Comparison of ENCODE assay signal across 8 mouse cellular contexts in the genomic region with DNA sequence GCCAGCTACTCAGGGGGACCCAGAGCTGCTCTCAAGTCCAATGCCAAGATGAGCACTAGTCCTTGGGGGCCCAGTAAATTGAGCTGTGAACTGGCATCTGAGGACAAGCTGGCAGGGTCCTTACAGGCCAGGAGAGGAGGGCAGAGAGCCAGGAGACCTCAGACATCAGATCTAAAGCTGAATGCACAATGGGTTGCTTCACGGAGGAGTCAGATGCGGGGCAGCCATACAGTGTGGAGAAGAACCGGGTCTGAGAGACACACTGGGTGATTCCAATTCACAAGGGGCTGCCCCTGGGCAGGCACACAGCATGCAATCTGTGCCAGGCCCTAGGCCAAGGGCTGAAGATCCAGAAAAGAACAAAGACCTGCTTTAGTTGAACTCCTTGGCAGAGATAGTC. TPM values are rescaled to one million over a fixed set of nuclear protein-coding genes. Genes with fewer than 3 reads are reported as not detected.
DNase-seq lines count a peak whose midpoint lies in the region; ATAC-seq and TF ChIP-seq lines count a peak whose summit lies in the region.

No protein-coding gene starts in this region.

- ATAC-seq in heart, embryonic 13.5 days (ENCODE audit: extremely low read depth, insufficient number of reproducible peaks, low FRiP score, low TSS enrichment) = no peak
- ATAC-seq in midbrain, embryonic 13.5 days = no peak
- ATAC-seq in embryonic facial prominence, embryonic 15.5 days (ENCODE audit: insufficient number of reproducible peaks, low FRiP score, low TSS enrichment, low read depth) = no peak

- peaks cover 70% of the 10 kb centered on the region for H3K4me1 ChIP-seq in heart, embryonic 13.5 days
- H3K4me1 ChIP-seq in midbrain, embryonic 13.5 days (replicated peaks) = peaks cover 11% of the 10 kb centered on the region; the same call in 1 of the 2 replicates
- H3K4me1 ChIP-seq in midbrain, embryonic 10.5 days = peaks cover 14% of the 10 kb centered on the region
- peaks cover 45% of the 10 kb centered on the region for H3K4me1 ChIP-seq in embryonic facial prominence, embryonic 15.5 days
- peaks cover 26% of the 10 kb centered on the region for H3K4me1 ChIP-seq in olfactory bulb, adult 2 months (ENCODE audit: control insufficient read depth, insufficient read depth, low read length)

- TF ChIP-seq CTCF in olfactory bulb, adult 2 months (IDR thresholded peaks at IDR 0.05; ENCODE audit: insufficient read depth, low read depth, low read length) = no peak

- H3K9ac ChIP-seq in heart, embryonic 13.5 days = peak overlapping the region; percentile 65
- no peak overlapping the region for H3K9ac ChIP-seq in midbrain, embryonic 13.5 days (replicated peaks)
- H3K9ac ChIP-seq in embryonic facial prominence, embryonic 15.5 days = no peak overlapping the region

- no peaks in the 10 kb centered on the region for H3K9me3 ChIP-seq in heart, embryonic 13.5 days
- H3K9me3 ChIP-seq in midbrain, embryonic 13.5 days = no peaks in the 10 kb centered on the region
- H3K9me3 ChIP-seq in midbrain, embryonic 10.5 days (replicated peaks) = no peaks in the 10 kb centered on the region
- no peaks in the 10 kb centered on the region for H3K9me3 ChIP-seq in embryonic facial prominence, embryonic 15.5 days (replicated peaks)

- 48% methylated on average over 3 of the region's 3 CpGs for WGBS in heart, embryonic 13.5 days
- WGBS in midbrain, embryonic 13.5 days = 68% methylated on average over 3 of the region's 3 CpGs
- WGBS in midbrain, embryonic 10.5 days = 82% methylated on average over 3 of the region's 3 CpGs
- 63% methylated on average over 3 of the region's 3 CpGs for WGBS in embryonic facial prominence, embryonic 15.5 days
- 39% methylated on average over 3 of the region's 3 CpGs for WGBS in olfactory bulb, adult 2 months

- H3K27ac ChIP-seq in heart, embryonic 13.5 days (replicated peaks) = peak overlapping the region; percentile 87
- H3K27ac ChIP-seq in midbrain, embryonic 13.5 days = 0 out of 2 replicates have a peak overlapping the region, but pooled peaks have one; percentile 3
- no peak overlapping the region for H3K27ac ChIP-seq in midbrain, embryonic 10.5 days (replicated peaks)
- H3K27ac ChIP-seq in embryonic facial prominence, embryonic 15.5 days (replicated peaks) = peak overlapping the region; percentile 44; the same call in 1 of the 2 replicates
- peak overlapping the region; percentile 20; the same call in 1 of the 2 replicates for H3K27ac ChIP-seq in olfactory bulb, adult 2 months (ENCODE audit: insufficient read depth, low read depth, low read length)

- TF ChIP-seq POLR2A in olfactory bulb, adult 2 months (IDR thresholded peaks at IDR 0.05; ENCODE audit: insufficient read depth, low read depth, low read length) = no peak

- H3K4me2 ChIP-seq in heart, embryonic 13.5 days = peak overlapping the region; percentile 31
- H3K4me2 ChIP-seq in midbrain, embryonic 13.5 days (replicated peaks) = no peak overlapping the region
- H3K4me2 ChIP-seq in embryonic facial prominence, embryonic 15.5 days (replicated peaks) = no peak overlapping the region

- H3K27me3 ChIP-seq in heart, embryonic 13.5 days (replicated peaks) = no peaks in the 10 kb centered on the region
- H3K27me3 ChIP-seq in midbrain, embryonic 13.5 days = no peaks in the 10 kb centered on the region
- H3K27me3 ChIP-seq in midbrain, embryonic 10.5 days (ENCODE audit: low read depth, poor library complexity, severe bottlenecking) = no peaks in the 10 kb centered on the region
- H3K27me3 ChIP-seq in embryonic facial prominence, embryonic 15.5 days = no peaks in the 10 kb centered on the region

- H3K4me3 ChIP-seq in heart, embryonic 13.5 days = no peak overlapping the region
- no peak overlapping the region for H3K4me3 ChIP-seq in midbrain, embryonic 13.5 days (replicated peaks)
- no peak overlapping the region for H3K4me3 ChIP-seq in midbrain, embryonic 10.5 days
- no peak overlapping the region for H3K4me3 ChIP-seq in embryonic facial prominence, embryonic 15.5 days (replicated peaks)
- H3K4me3 ChIP-seq in olfactory bulb, adult 2 months (ENCODE audit: insufficient read depth, low read depth, low read length) = no peak overlapping the region

- H3K36me3 ChIP-seq in heart, embryonic 13.5 days = peaks cover 90% of the 10 kb centered on the region
- H3K36me3 ChIP-seq in midbrain, embryonic 13.5 days = no peaks in the 10 kb centered on the region
- H3K36me3 ChIP-seq in midbrain, embryonic 10.5 days = peaks cover 6% of the 10 kb centered on the region; the same call in 1 of the 2 replicates
- H3K36me3 ChIP-seq in embryonic facial prominence, embryonic 15.5 days = peaks cover 65% of the 10 kb centered on the region

- no peak for DNase-seq in heart, adult 8-10 months (ENCODE audit: low spot score)
- no peak for DNase-seq in midbrain, embryonic 10.5 days (ENCODE audit: low spot score)
- no peak for DNase-seq in urinary bladder, adult 18-20 months (ENCODE audit: low spot score in 2 of 2)
- no peak for DNase-seq in right cerebral cortex, postnatal 4 days

RNA-seq across cellular contexts. Expression of gene Anxa6, which starts 18.0 kb away (rescaled TPM):
- 315 and 354 TPM in 2 replicates for polyA plus RNA-seq in heart, embryonic 13.5 days (2015; fragmentation: Nextera tagmentation; extraction: Ambion mirVana)
- total RNA-seq in heart, adult 8-10 months (2022) = 100 to 1,000 TPM; 202 to 217 (median 212) TPM
- 30.7 and 36.5 TPM in 2 replicates for polyA plus RNA-seq in midbrain, embryonic 13.5 days (2015; fragmentation: Nextera tagmentation; extraction: Ambion mirVana)
- polyA plus RNA-seq in midbrain, embryonic 10.5 days (2016; fragmentation: Nextera tagmentation; extraction: Ambion mirVana) = 53.9 and 71.1 TPM in 2 replicates
- polyA plus RNA-seq in embryonic facial prominence, embryonic 15.5 days (2015; fragmentation: Nextera tagmentation; extraction: Ambion mirVana) = 355 and 382 TPM in 2 replicates
- not detected in 2 replicates for polyA plus RNA-seq in olfactory bulb, adult 2 months (2012; ENCODE audit: insufficient read depth, insufficient read length, low replicate concordance, missing spikeins)

RNA-seq across cellular contexts. Expression of gene Tnip1, which starts 52.5 kb away (rescaled TPM):
- polyA plus RNA-seq in heart, embryonic 13.5 days (2015; fragmentation: Nextera tagmentation; extraction: Ambion mirVana) = 18.6 and 21.2 TPM in 2 replicates
- total RNA-seq in heart, adult 8-10 months (2022) = 10 to 100 TPM; 30.7 to 41.6 (median 35.2) TPM
- 13.4 and 14.4 TPM in 2 replicates for polyA plus RNA-seq in midbrain, embryonic 13.5 days (2015; fragmentation: Nextera tagmentation; extraction: Ambion mirVana)
- 9.5 and 11.6 TPM in 2 replicates for polyA plus RNA-seq in midbrain, embryonic 10.5 days (2016; fragmentation: Nextera tagmentation; extraction: Ambion mirVana)
- polyA plus RNA-seq in embryonic facial prominence, embryonic 15.5 days (2015; fragmentation: Nextera tagmentation; extraction: Ambion mirVana) = 23.0 and 24.5 TPM in 2 replicates
- polyA plus RNA-seq in olfactory bulb, adult 2 months (2012; ENCODE audit: insufficient read depth, insufficient read length, low replicate concordance, missing spikeins) = 110 TPM in 1 of 2 replicates, not detected in the other
